Mouse (Mus musculus): ENCODE data around the gene Fgf9. TPM values are rescaled to one million over a fixed set of nuclear protein-coding genes. Genes with fewer than 3 reads are reported as not detected.

Fgf9 gene
- polyA plus RNA-seq, 1 experiment = not detected

- WGBS = 1% methylated on average over 31 of the region's 31 CpGs
- Histone ChIP-seq H3K4me1 (ENCODE audit: control insufficient read depth, insufficient read depth, low read length) (no peaks in the 10 kb centered on the region), H3K4me3 (replicated peaks; ENCODE audit: control insufficient read depth, low read depth, low read length) (peak overlapping the region; percentile 4), H3K27ac (ENCODE audit: control insufficient read depth, insufficient read depth, low read depth, low read length, poor library complexity) (no peak overlapping the region)
- no peak for TF ChIP-seq CTCF (IDR thresholded peaks at IDR 0.05; ENCODE audit: control insufficient read depth, insufficient read depth, low read length)
- no peak for TF ChIP-seq POLR2A (IDR thresholded peaks at IDR 0.05; ENCODE audit: borderline replicate concordance, control insufficient read depth, low read depth, low read length)
Observed at GRCm38 (mm10) chr14:58071120-58071641, 834 bp downstream of the Fgf9 start.

- Histone ChIP-seq H3K27ac (ENCODE audit: control insufficient read depth, insufficient read depth, low read depth, low read length, poor library complexity) (no peak overlapping the region), H3K4me3 (replicated peaks; ENCODE audit: control insufficient read depth, low read depth, low read length) (peak overlapping the region; percentile 50), H3K4me1 (ENCODE audit: control insufficient read depth, insufficient read depth, low read length) (no peaks in the 10 kb centered on the region)
- TF ChIP-seq POLR2A (IDR thresholded peaks at IDR 0.05; ENCODE audit: borderline replicate concordance, control insufficient read depth, low read depth, low read length) = no peak
- no peak for TF ChIP-seq CTCF (IDR thresholded peaks at IDR 0.05; ENCODE audit: control insufficient read depth, insufficient read depth, low read length)
- under 1% methylated on average over 85 of the region's 85 CpGs for WGBS
Observed at GRCm38 (mm10) chr14:58071830-58072770, 1.8 kb downstream of the Fgf9 start.

- no peak for TF ChIP-seq POLR2A (IDR thresholded peaks at IDR 0.05; ENCODE audit: borderline replicate concordance, control insufficient read depth, low read depth, low read length)
- no peak for TF ChIP-seq CTCF (IDR thresholded peaks at IDR 0.05; ENCODE audit: control insufficient read depth, insufficient read depth, low read length)
- H3K4me1 ChIP-seq (ENCODE audit: control insufficient read depth, insufficient read depth, low read length) = no peaks in the 10 kb centered on the region
- no peak overlapping the region for H3K4me3 ChIP-seq (replicated peaks; ENCODE audit: control insufficient read depth, low read depth, low read length)
- 2% methylated on average over 29 of the region's 29 CpGs for WGBS
- no peak overlapping the region for H3K27ac ChIP-seq (ENCODE audit: control insufficient read depth, insufficient read depth, low read depth, low read length, poor library complexity)
Observed at GRCm38 (mm10) chr14:58072771-58073501, 2.6 kb downstream of the Fgf9 start.

- Histone ChIP-seq H3K27ac (ENCODE audit: control insufficient read depth, insufficient read depth, low read depth, low read length, poor library complexity) (no peak overlapping the region), H3K4me1 (ENCODE audit: control insufficient read depth, insufficient read depth, low read length) (no peaks in the 10 kb centered on the region), H3K4me3 (replicated peaks; ENCODE audit: control insufficient read depth, low read depth, low read length) (no peak overlapping the region)
- 1% methylated on average over 20 of the region's 20 CpGs for WGBS
- TF ChIP-seq CTCF (IDR thresholded peaks at IDR 0.05; ENCODE audit: control insufficient read depth, insufficient read depth, low read length) (no peak), POLR2A (IDR thresholded peaks at IDR 0.05; ENCODE audit: borderline replicate concordance, control insufficient read depth, low read depth, low read length) (no peak)
Observed at GRCm38 (mm10) chr14:58073936-58074335, 3.6 kb downstream of the Fgf9 start.

GRCm38 (mm10) chr14:58074621-58075432 lies 4.5 kb downstream of the Fgf9 start:
- TF ChIP-seq POLR2A (IDR thresholded peaks at IDR 0.05; ENCODE audit: borderline replicate concordance, control insufficient read depth, low read depth, low read length) (no peak), CTCF (IDR thresholded peaks at IDR 0.05; ENCODE audit: control insufficient read depth, insufficient read depth, low read length) (no peak)

GRCm38 (mm10) chr14:58075433-58076029 lies 5.2 kb downstream of the Fgf9 start:
- under 1% methylated on average over 31 of the region's 31 CpGs for WGBS
- TF ChIP-seq CTCF (IDR thresholded peaks at IDR 0.05; ENCODE audit: control insufficient read depth, insufficient read depth, low read length) = no peak
- TF ChIP-seq POLR2A (IDR thresholded peaks at IDR 0.05; ENCODE audit: borderline replicate concordance, control insufficient read depth, low read depth, low read length) = no peak
- H3K4me3 ChIP-seq (replicated peaks; ENCODE audit: control insufficient read depth, low read depth, low read length) = no peak overlapping the region
- H3K27ac ChIP-seq (ENCODE audit: control insufficient read depth, insufficient read depth, low read depth, low read length, poor library complexity) = no peak overlapping the region
- no peaks in the 10 kb centered on the region for H3K4me1 ChIP-seq (ENCODE audit: control insufficient read depth, insufficient read depth, low read length)

More at GRCm38 (mm10) chr14:58074621-58075432, 4.5 kb downstream of the Fgf9 start:
- Histone ChIP-seq H3K4me1 (ENCODE audit: control insufficient read depth, insufficient read depth, low read length) (no peaks in the 10 kb centered on the region), H3K27ac (ENCODE audit: control insufficient read depth, insufficient read depth, low read depth, low read length, poor library complexity) (no peak overlapping the region), H3K4me3 (replicated peaks; ENCODE audit: control insufficient read depth, low read depth, low read length) (no peak overlapping the region)
- WGBS = under 1% methylated on average over 61 of the region's 61 CpGs

GRCm38 (mm10) chr14:58076030-58076521 lies 5.7 kb downstream of the Fgf9 start:
- H3K4me1 ChIP-seq (ENCODE audit: control insufficient read depth, insufficient read depth, low read length) = no peaks in the 10 kb centered on the region
- no peak overlapping the region for H3K27ac ChIP-seq (ENCODE audit: control insufficient read depth, insufficient read depth, low read depth, low read length, poor library complexity)
- no peak overlapping the region for H3K4me3 ChIP-seq (replicated peaks; ENCODE audit: control insufficient read depth, low read depth, low read length)
- TF ChIP-seq CTCF (IDR thresholded peaks at IDR 0.05; ENCODE audit: control insufficient read depth, insufficient read depth, low read length) = no peak
- no peak for TF ChIP-seq POLR2A (IDR thresholded peaks at IDR 0.05; ENCODE audit: borderline replicate concordance, control insufficient read depth, low read depth, low read length)
- under 1% methylated on average over 40 of the region's 40 CpGs for WGBS
